Mouse (Mus musculus): Measurements from ENCODE around the gene Epn2.

- TF ChIP-seq POLR2A (IDR thresholded peaks at IDR 0.05; ENCODE audit: insufficient read depth, low read length): no peak
- no peak for TF ChIP-seq CTCF (IDR thresholded peaks at IDR 0.05; ENCODE audit: low read depth, low read length)
Measured at GRCm38 (mm10) chr11:61490944-61491520, 88.5 kb downstream of the Epn2 start.

Data from ES-Bruce4 (cell line).